Mouse (Mus musculus): ENCODE data around the gene Pde4d. TPM values are rescaled to one million over a fixed set of nuclear protein-coding genes. Genes with fewer than 3 reads are reported as not detected.

The Pde4d gene
- total and polyA plus RNA-seq, 3 experiments, result 18.5 to 18.8 TPM; not detected in 1

- TF ChIP-seq MEF2A (IDR thresholded peaks at IDR 0.05; ENCODE audit: extremely low read depth, insufficient replicate concordance, low read depth, low read length, poor library complexity, severe bottlenecking), result no peak
- no peak for TF ChIP-seq ELF1 (IDR thresholded peaks at IDR 0.05; ENCODE audit: low read depth, low read length)
- TF ChIP-seq ZKSCAN1 (IDR thresholded peaks at IDR 0.05; ENCODE audit: low read depth, low read length), result no peak
- peak; percentile 100 for TF ChIP-seq RCOR1 (IDR thresholded peaks at IDR 0.05; ENCODE audit: low read depth, low read length)
These were observed 3.5 kb downstream of the Pde4d start (continued) for GRCm38 (mm10) chr13:108453064-108453919.

GRCm38 (mm10) chr13:108462518-108462917, 12.8 kb downstream of the Pde4d start:
- no peak overlapping the region for H3K4me3 ChIP-seq (ENCODE audit: control insufficient read depth in 1 of 2, insufficient read depth in 1 of 2, low read depth in 2 of 2, low read length in 2 of 2)
- DNase-seq (ENCODE audit: low read depth, low spot score), result no peak

GRCm38 (mm10) chr13:108465755-108466154, 16.0 kb downstream of the Pde4d start:
- Histone ChIP-seq H3K4me3 (ENCODE audit: control insufficient read depth in 1 of 2, insufficient read depth in 1 of 2, low read depth in 2 of 2, low read length in 2 of 2) (no peak overlapping the region), H3K9me3 (replicated peaks; ENCODE audit: insufficient read depth, low read length) (no peaks in the 10 kb centered on the region), H3K9ac (ENCODE audit: control insufficient read depth, low read depth, low read length, poor library complexity, severe bottlenecking) (no peak overlapping the region), H3K27ac (ENCODE audit: control insufficient read depth, low read depth, low read length) (no peak overlapping the region), H3K27me3 (ENCODE audit: control insufficient read depth in 1 of 2, insufficient read depth in 2 of 2, low read length in 2 of 2) (no peaks in the 10 kb centered on the region; a peak in 1 of 4 replicates), H3K4me1 (ENCODE audit: control insufficient read depth in 1 of 2, insufficient read depth in 2 of 2, low read length in 2 of 2) (no peaks in the 10 kb centered on the region), H3K36me3 (ENCODE audit: control insufficient read depth in 1 of 2, insufficient read depth in 2 of 2, low read length in 2 of 2) (no peaks in the 10 kb centered on the region), H3K79me2 (ENCODE audit: control insufficient read depth, insufficient read depth, low read length, poor library complexity) (no peaks in the 10 kb centered on the region)
- TF ChIP-seq ETS1 (IDR thresholded peaks at IDR 0.05; ENCODE audit: low read depth, low read length) (no peak), HCFC1 (IDR thresholded peaks at IDR 0.05; ENCODE audit: low read depth, low read length) (no peak), RAD21 (IDR thresholded peaks at IDR 0.05; ENCODE audit: low read depth, low read length) (no peak), POLR2A (IDR thresholded peaks at IDR 0.05; ENCODE audit: control insufficient read depth in 1 of 2, insufficient read depth in 1 of 2, low read depth in 1 of 2, low read length in 2 of 2, poor library complexity in 1 of 2) (no peak), JUND (IDR thresholded peaks at IDR 0.05; ENCODE audit: low read depth, low read length) (no peak), MEF2A (IDR thresholded peaks at IDR 0.05; ENCODE audit: extremely low read depth, insufficient replicate concordance, low read depth, low read length, poor library complexity, severe bottlenecking) (no peak), TBP (IDR thresholded peaks at IDR 0.05; ENCODE audit: low read depth, low read length) (no peak), POLR2AphosphoS2 (IDR thresholded peaks at IDR 0.05; ENCODE audit: low read length) (no peak), GABPA (IDR thresholded peaks at IDR 0.05; ENCODE audit: low read depth, low read length) (no peak), MYC (IDR thresholded peaks at IDR 0.05; ENCODE audit: low read depth, low read length) (no peak), ZKSCAN1 (IDR thresholded peaks at IDR 0.05; ENCODE audit: low read depth, low read length) (no peak), MAZ (IDR thresholded peaks at IDR 0.05; ENCODE audit: low read depth, low read length) (no peak), USF2 (IDR thresholded peaks at IDR 0.05; ENCODE audit: borderline replicate concordance in 1 of 2, insufficient read depth in 1 of 2, low read depth in 1 of 2, low read length in 2 of 2) (no peak), EP300 (IDR thresholded peaks at IDR 0.05; ENCODE audit: low read depth in 1 of 2, low read length in 2 of 2) (no peak), TAL1 (IDR thresholded peaks at IDR 0.05; ENCODE audit: low read length) (no peak)
- DNase-seq (ENCODE audit: low read depth, low spot score), result peak; percentile 23

More at GRCm38 (mm10) chr13:108462518-108462917, 12.8 kb downstream of the Pde4d start:
- Histone ChIP-seq H3K9me3 (replicated peaks; ENCODE audit: insufficient read depth, low read length) (no peaks in the 10 kb centered on the region), H3K27me3 (ENCODE audit: control insufficient read depth in 1 of 2, insufficient read depth in 2 of 2, low read length in 2 of 2) (peaks cover 0 to 1% of the 10 kb centered on the region in 2 experiments; a peak in 2 of 4 replicates), H3K36me3 (ENCODE audit: control insufficient read depth in 1 of 2, insufficient read depth in 2 of 2, low read length in 2 of 2) (no peaks in the 10 kb centered on the region), H3K9ac (ENCODE audit: control insufficient read depth, low read depth, low read length, poor library complexity, severe bottlenecking) (no peak overlapping the region), H3K79me2 (ENCODE audit: control insufficient read depth, insufficient read depth, low read length, poor library complexity) (no peaks in the 10 kb centered on the region), H3K27ac (ENCODE audit: control insufficient read depth, low read depth, low read length) (no peak overlapping the region), H3K4me1 (ENCODE audit: control insufficient read depth in 1 of 2, insufficient read depth in 2 of 2, low read length in 2 of 2) (no peaks in the 10 kb centered on the region)
- no peak for TF ChIP-seq TCF12 (IDR thresholded peaks at IDR 0.05; ENCODE audit: low read depth, low read length)
- no peak for TF ChIP-seq TAL1 (IDR thresholded peaks at IDR 0.05; ENCODE audit: low read length)
- no peak for TF ChIP-seq ETS1 (IDR thresholded peaks at IDR 0.05; ENCODE audit: low read depth, low read length)
- TF ChIP-seq POLR2AphosphoS5 (IDR thresholded peaks at IDR 0.05; ENCODE audit: borderline replicate concordance, low read depth, low read length), result no peak
- TF ChIP-seq RAD21 (IDR thresholded peaks at IDR 0.05; ENCODE audit: low read depth, low read length), result no peak
- no peak for TF ChIP-seq CTCF (IDR thresholded peaks at IDR 0.05 in 2 of 3, conservative IDR thresholded peaks at IDR 0.05 in 1 of 3; ENCODE audit: control insufficient read depth in 1 of 3, insufficient read depth in 1 of 3, low read depth in 2 of 3, low read length in 3 of 3, poor library complexity in 1 of 3, severe bottlenecking in 1 of 3)
- TF ChIP-seq ZNF384 (IDR thresholded peaks at IDR 0.05; ENCODE audit: low read depth, low read length), result no peak
- no peak for TF ChIP-seq POLR2A (IDR thresholded peaks at IDR 0.05; ENCODE audit: control insufficient read depth in 1 of 2, insufficient read depth in 1 of 2, low read depth in 1 of 2, low read length in 2 of 2, poor library complexity in 1 of 2)
- TF ChIP-seq RCOR1 (IDR thresholded peaks at IDR 0.05; ENCODE audit: low read depth, low read length), result no peak
- TF ChIP-seq MXI1 (IDR thresholded peaks at IDR 0.05; ENCODE audit: low read depth, low read length), result no peak
- TF ChIP-seq CHD1 (IDR thresholded peaks at IDR 0.05; ENCODE audit: low read depth, low read length), result no peak
- no peak for TF ChIP-seq ELF1 (IDR thresholded peaks at IDR 0.05; ENCODE audit: low read depth, low read length)
- TF ChIP-seq USF2 (IDR thresholded peaks at IDR 0.05; ENCODE audit: borderline replicate concordance in 1 of 2, insufficient read depth in 1 of 2, low read depth in 1 of 2, low read length in 2 of 2), result no peak
- TF ChIP-seq POLR2AphosphoS2 (IDR thresholded peaks at IDR 0.05; ENCODE audit: low read length), result no peak
- no peak for TF ChIP-seq GABPA (IDR thresholded peaks at IDR 0.05; ENCODE audit: low read depth, low read length)
- TF ChIP-seq ZKSCAN1 (IDR thresholded peaks at IDR 0.05; ENCODE audit: low read depth, low read length), result no peak
- no peak for TF ChIP-seq SMC3 (IDR thresholded peaks at IDR 0.05; ENCODE audit: low read depth, low read length)
- no peak for TF ChIP-seq MYB (IDR thresholded peaks at IDR 0.05; ENCODE audit: low read depth, low read length)

All from MEL (cell line).